Mouse (Mus musculus) CH12.LX (cell line): ENCODE measurements around the gene Acsbg1. TPM values are rescaled to one million over a fixed set of nuclear protein-coding genes. Genes with fewer than 3 reads are reported as not detected.

Experiments used
- DNase-seq: peaks from one replicate; pipeline ENCODE4 v3.0.0-alpha.2; 2013; ENCODE audit errors: extremely low read depth
- H3K27ac ChIP-seq: 2 replicates; pipeline ENCODE4 v1.5.1; 2012; ENCODE audit warnings: low read depth, mild to moderate bottlenecking, control low read depth, moderate library complexity; ENCODE audit not compliant: insufficient read depth
- H3K27me3 ChIP-seq: replicated peaks from 2 replicates; pipeline ENCODE3; 2012; ENCODE audit warnings: inconsistent platforms
- H3K36me3 ChIP-seq, 2 experiments: replicated peaks in 1 of 2; 2 replicates each; pipeline versions ENCODE3 to v1.6.1; 2012; ENCODE audit warnings: inconsistent platforms in 1 of 2, low read length in 1 of 2, mild to moderate bottlenecking in 1 of 2, mixed read lengths in 1 of 2, moderate library complexity in 1 of 2; ENCODE audit not compliant: control insufficient read depth in 1 of 2, insufficient read depth in 1 of 2
- H3K4me1 ChIP-seq, 2 experiments: 2 replicates each; pipeline ENCODE4 v1.6.1; 2012; ENCODE audit warnings: inconsistent platforms in 1 of 2, moderate library complexity in 1 of 2; ENCODE audit not compliant: insufficient read depth in 2 of 2, control insufficient read depth in 1 of 2
- H3K4me2 ChIP-seq: 2 replicates; pipeline ENCODE4 v1.6.1; 2012; ENCODE audit warnings: low read depth, mild to moderate bottlenecking, control low read depth; ENCODE audit not compliant: poor library complexity, insufficient read depth, severe bottlenecking
- H3K4me3 ChIP-seq, 3 experiments: fragments of 150-350 bp in 1 of 3; sonication (generic) in 1 of 3; replicated peaks in 1 of 3; 2 replicates each; pipeline versions ENCODE3 to v1.5.1; 2011 to 2012; ENCODE audit warnings: low read depth in 2 of 3, low read length in 2 of 3, mild to moderate bottlenecking in 2 of 3, moderate library complexity in 2 of 3, control low read depth in 1 of 3, improper control_type of control experiment in 1 of 3, inconsistent platforms in 1 of 3, mixed read lengths in 1 of 3; ENCODE audit not compliant: poor library complexity in 1 of 3
- H3K79me2 ChIP-seq: replicated peaks from 2 replicates; pipeline ENCODE4 v1.6.1; 2012; ENCODE audit warnings: mild to moderate bottlenecking, moderate library complexity; ENCODE audit not compliant: control insufficient read depth, poor library complexity, insufficient read depth, severe bottlenecking; ENCODE audit errors: extremely low read depth
- H3K9ac ChIP-seq: 2 replicates; pipeline ENCODE4 v1.6.1; 2012; ENCODE audit warnings: low read depth, mild to moderate bottlenecking, control low read depth, moderate library complexity; ENCODE audit not compliant: insufficient read depth
- H3K9me3 ChIP-seq: replicated peaks from 2 replicates; pipeline ENCODE3; 2012; ENCODE audit warnings: low read length, inconsistent platforms, mixed read lengths
- BHLHE40 ChIP-seq: IDR thresholded peaks from 2 replicates; pipeline ENCODE4 v1.6.1; 2011; ENCODE audit warnings: mild to moderate bottlenecking, low read depth, low read length, improper control_type of control experiment
- CHD2 ChIP-seq: IDR thresholded peaks from 2 replicates; pipeline ENCODE4 v1.6.1; 2011; ENCODE audit warnings: low read length, improper control_type of control experiment
- ETS1 ChIP-seq: conservative IDR thresholded peaks from 2 replicates; pipeline ENCODE4 v1.6.1; 2012; ENCODE audit warnings: low read depth, mild to moderate bottlenecking, inconsistent platforms, low read length, improper control_type of control experiment, moderate library complexity
- HCFC1 ChIP-seq: IDR thresholded peaks from 2 replicates; pipeline ENCODE4 v1.6.1; 2012; ENCODE audit warnings: low read depth, mild to moderate bottlenecking, inconsistent platforms, low read length, improper control_type of control experiment
- IRF4 ChIP-seq: IDR thresholded peaks from 2 replicates; pipeline ENCODE4 v1.6.1; 2014; ENCODE audit warnings: low read depth, mild to moderate bottlenecking, inconsistent platforms, low read length, improper control_type of control experiment
- JUN ChIP-seq: IDR thresholded peaks from 2 replicates; pipeline ENCODE4 v1.6.1; 2011; ENCODE audit warnings: low read depth, mild to moderate bottlenecking, low read length, improper control_type of control experiment, moderate library complexity; ENCODE audit not compliant: insufficient read depth
- JUND ChIP-seq: conservative IDR thresholded peaks from 2 replicates; pipeline ENCODE4 v1.6.1; 2011; ENCODE audit warnings: low read depth, low read length, improper control_type of control experiment
- MEF2A ChIP-seq: IDR thresholded peaks from 2 replicates; pipeline ENCODE4 v1.6.1; 2014; ENCODE audit warnings: low read depth, mild to moderate bottlenecking, inconsistent platforms, low read length, improper control_type of control experiment, borderline replicate concordance
- MYC ChIP-seq: IDR thresholded peaks from 2 replicates; pipeline ENCODE4 v1.6.1; 2011; ENCODE audit warnings: low read depth, mild to moderate bottlenecking, improper control_type of control experiment, low read length
- NRF1 ChIP-seq: IDR thresholded peaks from 2 replicates; pipeline ENCODE4 v1.6.1; 2014; ENCODE audit warnings: low read depth, mild to moderate bottlenecking, inconsistent platforms, low read length, improper control_type of control experiment, moderate library complexity
- RAD21 ChIP-seq: IDR thresholded peaks from 2 replicates; pipeline ENCODE4 v1.6.1; 2011; ENCODE audit warnings: low read depth, mild to moderate bottlenecking, low read length, improper control_type of control experiment, moderate library complexity
- RCOR1 ChIP-seq: conservative IDR thresholded peaks from 2 replicates; pipeline ENCODE4 v1.6.1; 2012; ENCODE audit warnings: low read depth, mild to moderate bottlenecking, inconsistent platforms, low read length, improper control_type of control experiment
- SMC3 ChIP-seq: IDR thresholded peaks from 2 replicates; pipeline ENCODE4 v1.6.1; 2011; ENCODE audit warnings: low read depth, low read length, improper control_type of control experiment
- TBP ChIP-seq: conservative IDR thresholded peaks from 2 replicates; pipeline ENCODE4 v1.6.1; 2011; ENCODE audit warnings: low read depth, low read length, improper control_type of control experiment
- USF2 ChIP-seq: conservative IDR thresholded peaks from 2 replicates; pipeline ENCODE4 v1.6.1; 2011; ENCODE audit warnings: low read depth, low read length, improper control_type of control experiment
- ZMIZ1 ChIP-seq: IDR thresholded peaks from 2 replicates; pipeline ENCODE4 v1.6.1; 2012; ENCODE audit warnings: low read depth, mild to moderate bottlenecking, inconsistent platforms, low read length, improper control_type of control experiment
- dilution Hi-C: fragments of 300-500 bp; cut with MboI; formaldehyde crosslinking; loops from 2 replicates; pipeline ENCODE4 v1.14.3; 2020; ENCODE audit warnings: low sequenced_read_pairs; ENCODE audit not compliant: extremely low pct_unique_long_range_greater_than_20kb, extremely low pct_ligation_motif_present
- in situ Hi-C: fragments of 300-500 bp; cut with MboI; formaldehyde crosslinking; loops from 3 replicates; pipeline ENCODE4 v1.14.3; 2019; ENCODE audit warnings: low sequenced_read_pairs, low pct_ligation_motif_present, low pct_unique_long_range_greater_than_20kb, mixed read lengths
- polyA plus RNA-seq: library from polyadenylated mRNA; unstranded; fragments of >175 nt; gene quantifications from 2 replicates; pipeline ENCODE4 v1.2.1, GENCODE M21; 2012; ENCODE audit warnings: low read depth; ENCODE audit not compliant: insufficient read length
- total RNA-seq, 2 experiments: library from RNA; depleted of rRNA; stranded (reverse); fragments of 300-350 nt in 1 of 2; fragments of >200 nt in 1 of 2; gene quantifications; 2 replicates each; pipeline ENCODE4 v1.2.3; 2012 to 2014

Gene Acsbg1
- total and polyA plus RNA-seq, 3 experiments: 16.8 to 24.0 (median 23.6) TPM

DNA sequence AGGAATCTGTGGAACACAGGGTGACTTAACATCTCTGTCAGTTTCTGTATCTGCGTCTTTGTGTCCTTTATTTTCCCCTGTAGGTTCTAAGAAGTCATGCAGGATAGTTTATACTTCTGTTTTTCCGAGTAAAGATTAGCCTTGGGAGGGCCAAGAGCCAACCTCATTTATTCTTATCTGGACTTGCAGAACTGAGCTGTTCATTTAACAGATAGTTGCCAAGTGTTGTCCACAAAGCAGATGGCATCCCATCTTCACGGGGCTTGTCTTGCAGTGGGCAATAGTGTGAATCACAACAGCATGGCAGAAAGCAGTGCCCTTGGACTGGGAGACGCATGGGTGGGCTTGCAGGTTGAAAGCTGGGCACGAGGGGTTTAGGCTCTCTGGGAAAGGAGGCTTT, 42.7 kb upstream of the Acsbg1 start:
- H3K9me3 ChIP-seq: no peaks in the 10 kb centered on the region
- no peaks in the 10 kb centered on the region for H3K4me1 ChIP-seq
- no peaks in the 10 kb centered on the region; the same call in 1 of the 2 replicates for H3K79me2 ChIP-seq
- in situ Hi-C loops (no loop called here), dilution Hi-C loops (no loop called here)
- H3K4me3 ChIP-seq: no peak overlapping the region
- H3K36me3 ChIP-seq: peaks cover 6 to 9% of the 10 kb centered on the region in 2 experiments
- no peak overlapping the region for H3K4me2 ChIP-seq
- no peak overlapping the region for H3K27ac ChIP-seq
- H3K9ac ChIP-seq: no peak overlapping the region
- H3K27me3 ChIP-seq: peaks cover 2% of the 10 kb centered on the region
- TF ChIP-seq TBP (no peak), HCFC1 (no peak), IRF4 (no peak), MEF2A (no peak), JUND (no peak), BHLHE40 (no peak), CHD2 (no peak), RCOR1 (no peak)
- TF ChIP-seq, all 38 proteins: peak for 0
- no peak for DNase-seq

DNA sequence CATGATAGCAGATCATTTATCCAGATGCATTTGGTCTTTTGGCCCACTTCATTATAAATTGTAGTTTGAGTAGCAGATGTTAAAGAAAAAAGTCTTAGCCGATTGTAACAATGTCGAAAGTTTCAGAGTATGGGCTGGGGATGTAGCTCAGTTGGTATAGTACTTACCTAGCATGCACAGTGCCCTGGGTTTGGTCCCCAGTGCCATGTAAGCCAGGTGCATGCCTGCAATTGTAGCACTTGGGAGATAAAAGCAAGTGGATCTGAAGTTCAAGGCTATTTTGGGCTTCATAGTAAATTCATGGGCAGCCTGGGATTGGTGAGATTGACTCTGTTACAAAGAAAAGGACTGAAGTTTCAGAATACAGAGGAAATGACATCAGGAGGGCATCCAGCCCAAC, 40.9 kb upstream of the Acsbg1 start:
- no peak overlapping the region for H3K27ac ChIP-seq
- dilution Hi-C loops: no loop called here
- H3K4me1 ChIP-seq: 0 out of 4 replicates have a peak, but pooled peaks cover 0 to 3% of the 10 kb centered on the region in 2 experiments
- H3K4me2 ChIP-seq: no peak overlapping the region
- H3K27me3 ChIP-seq: peaks cover 16% of the 10 kb centered on the region
- H3K79me2 ChIP-seq: no peaks in the 10 kb centered on the region; the same call in 1 of the 2 replicates
- DNase-seq: no peak
- peaks cover 5% of the 10 kb centered on the region for H3K9me3 ChIP-seq
- H3K36me3 ChIP-seq: peaks cover 0 to 2% of the 10 kb centered on the region in 2 experiments
- in situ Hi-C loops: no loop called here
- no peak overlapping the region for H3K4me3 ChIP-seq
- TF ChIP-seq SMC3 (no peak), IRF4 (no peak)
- no peak overlapping the region for H3K9ac ChIP-seq

DNA sequence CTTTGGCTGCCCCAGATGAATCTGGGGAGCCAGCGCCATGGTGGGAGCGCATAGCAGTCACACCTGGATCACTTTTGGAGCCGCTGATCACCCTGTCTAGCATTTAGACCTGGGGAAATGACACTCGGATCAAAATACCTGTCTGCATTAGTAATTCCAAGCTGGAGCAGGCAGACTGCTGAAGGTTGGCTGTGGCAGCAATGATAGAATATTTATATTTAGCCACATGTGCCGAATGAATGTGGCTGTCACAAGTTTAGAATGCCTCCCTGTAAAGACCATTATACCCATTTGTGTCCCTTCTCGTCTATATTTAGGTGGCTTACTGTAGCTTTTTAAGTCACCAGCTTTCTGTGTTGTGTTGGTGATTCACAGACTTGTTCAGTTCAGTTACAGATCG, 39.1 kb upstream of the Acsbg1 start:
- Histone ChIP-seq H3K4me2 (peak overlapping the region; percentile 69; the same call in 1 of the 2 replicates), H3K4me1 (0 out of 4 replicates have a peak, but pooled peaks cover 0 to 3% of the 10 kb centered on the region in 2 experiments), H3K4me3 (no peak overlapping the region), H3K9ac (no peak overlapping the region), H3K27ac (no peak overlapping the region), H3K27me3 (peaks cover 24% of the 10 kb centered on the region), H3K79me2 (no peaks in the 10 kb centered on the region; the same call in 1 of the 2 replicates), H3K9me3 (peaks cover 13% of the 10 kb centered on the region), H3K36me3 (no peaks in the 10 kb centered on the region)
- TF ChIP-seq MYC (no peak), ETS1 (no peak), USF2 (no peak), ZMIZ1 (no peak), SMC3 (no peak), NRF1 (no peak), RAD21 (no peak), JUN (no peak)
- DNase-seq: no peak
- in situ Hi-C loops: no loop called here
- dilution Hi-C loops: no loop called here
